Mouse (Mus musculus) cortical plate, adult 2 months (tissue): ENCODE measurements around the gene C1qa. TPM values are rescaled to one million over a fixed set of nuclear protein-coding genes. Genes with fewer than 3 reads are reported as not detected.

Experiments
- H3K27ac ChIP-seq: fragments of 200-500 bp; 2 replicates; pipeline ENCODE4 v1.5.1; 2012; ENCODE audit warnings: low read length, control low read depth, inconsistent platforms; ENCODE audit not compliant: insufficient read depth
- H3K4me1 ChIP-seq: fragments of 200-500 bp; 2 replicates; pipeline ENCODE4 v1.6.1; 2011; ENCODE audit warnings: low read length; ENCODE audit not compliant: control insufficient read depth, insufficient read depth
- H3K4me3 ChIP-seq: fragments of 200-500 bp; 2 replicates; pipeline ENCODE4 v1.5.1; 2011; ENCODE audit warnings: mild to moderate bottlenecking, low read length, control low read depth; ENCODE audit not compliant: insufficient read depth
- CTCF ChIP-seq: fragments of 200-500 bp; IDR thresholded peaks from 2 replicates; pipeline ENCODE4 v1.5.1; 2011; ENCODE audit warnings: mild to moderate bottlenecking, control low read depth, low read length; ENCODE audit not compliant: insufficient read depth; ENCODE audit errors: extremely low read depth
- POLR2A ChIP-seq: fragments of 200-500 bp; IDR thresholded peaks from 2 replicates; pipeline ENCODE4 v1.6.1; 2011; ENCODE audit warnings: mild to moderate bottlenecking, low read length, control low read depth; ENCODE audit not compliant: insufficient read depth; ENCODE audit errors: extremely low read depth
- polyA plus RNA-seq: library from polyadenylated mRNA; depleted of rRNA; stranded (reverse); fragments of >200 nt; gene quantifications from 2 replicates; pipeline ENCODE4 v1.2.3, GENCODE M21; 2012

Gene C1qa
- polyA plus RNA-seq, 1 experiment, result 91.1 TPM

- peak overlapping the region; percentile 9; the same call in 1 of the 2 replicates for H3K4me3 ChIP-seq
- no peaks in the 10 kb centered on the region for H3K4me1 ChIP-seq
- TF ChIP-seq POLR2A (no peak), CTCF (no peak)
- H3K27ac ChIP-seq, result peak overlapping the region; percentile 12; the same call in 1 of the 2 replicates
Measured at GRCm38 (mm10) chr4:136892371-136892770, 6.2 kb downstream of the C1qa start.

GRCm38 (mm10) chr4:136891115-136891514 is 7.5 kb downstream of the C1qa start:
- 0 out of 2 replicates have a peak overlapping the region, but pooled peaks have one; percentile 9 for H3K4me3 ChIP-seq
- peak overlapping the region; percentile 8; the same call in 1 of the 2 replicates for H3K27ac ChIP-seq
- TF ChIP-seq CTCF (no peak), POLR2A (no peak)
- H3K4me1 ChIP-seq, result no peaks in the 10 kb centered on the region

GRCm38 (mm10) chr4:136889981-136890380 is 8.6 kb downstream of the C1qa start:
- H3K4me3 ChIP-seq, result no peak overlapping the region
- no peak for TF ChIP-seq CTCF
- TF ChIP-seq POLR2A, result no peak
- H3K27ac ChIP-seq, result no peak overlapping the region
- H3K4me1 ChIP-seq, result no peaks in the 10 kb centered on the region

- no peak overlapping the region for H3K4me3 ChIP-seq
- TF ChIP-seq CTCF, result no peak
- no peak for TF ChIP-seq POLR2A
- no peaks in the 10 kb centered on the region for H3K4me1 ChIP-seq
- H3K27ac ChIP-seq, result no peak overlapping the region
Measured at GRCm38 (mm10) chr4:136887714-136888113, 10.9 kb downstream of the C1qa start.

- no peaks in the 10 kb centered on the region for H3K4me1 ChIP-seq
- TF ChIP-seq POLR2A (0 out of 2 replicates have a peak, but pooled peaks have one; percentile 26), CTCF (no peak)
- H3K4me3 ChIP-seq, result peak within 1 kb of the TSS; percentile 31; the same call in 1 of the 2 replicates
- H3K27ac ChIP-seq, result peak within 1 kb of the TSS; percentile 51
Measured at GRCm38 (mm10) chr4:136886101-136886500, 12.5 kb downstream of the C1qa start, which contains the start of gene C1qb. TSS of gene C1qb (minus strand) at chr4:136886187.

- Histone ChIP-seq H3K4me3 (no peak overlapping the region), H3K4me1 (no peaks in the 10 kb centered on the region), H3K27ac (no peak overlapping the region)
- TF ChIP-seq CTCF (peak; percentile 46), POLR2A (no peak)
Measured at GRCm38 (mm10) chr4:136878601-136879000, 20.0 kb downstream of the C1qa start.

- Histone ChIP-seq H3K4me1 (no peaks in the 10 kb centered on the region), H3K4me3 (no peak overlapping the region), H3K27ac (no peak overlapping the region)
- no peak for TF ChIP-seq CTCF
- TF ChIP-seq POLR2A, result no peak
Measured at GRCm38 (mm10) chr4:136878171-136878570, 20.4 kb downstream of the C1qa start.

GRCm38 (mm10) chr4:136876971-136877370 is 21.6 kb downstream of the C1qa start:
- Histone ChIP-seq H3K4me3 (no peak overlapping the region), H3K27ac (no peak overlapping the region), H3K4me1 (no peaks in the 10 kb centered on the region)
- TF ChIP-seq CTCF (peak; percentile 56), POLR2A (no peak)

- H3K4me1 ChIP-seq, result no peaks in the 10 kb centered on the region
- no peak overlapping the region for H3K27ac ChIP-seq
- TF ChIP-seq POLR2A, result no peak
- no peak for TF ChIP-seq CTCF
- no peak overlapping the region for H3K4me3 ChIP-seq
Measured at GRCm38 (mm10) chr4:136875012-136875411, 23.6 kb downstream of the C1qa start.

GRCm38 (mm10) chr4:136868371-136868770 is 30.2 kb downstream of the C1qa start:
- TF ChIP-seq CTCF (no peak), POLR2A (no peak)
- H3K4me1 ChIP-seq, result peaks cover 2% of the 10 kb centered on the region
- no peak overlapping the region for H3K27ac ChIP-seq
- H3K4me3 ChIP-seq, result no peak overlapping the region
